Comparison of ENCODE assay signal across 22 mouse cellular contexts in genomic region chr13:43811835-43812234, GRCm38 (mm10). TPM values are rescaled to one million over a fixed set of nuclear protein-coding genes. Genes with fewer than 3 reads are reported as not detected.
DNase-seq lines count a peak whose midpoint lies in the region; TF ChIP-seq lines count a peak whose summit lies in the region.
"Had no signal": no experiment of that assay in that cellular context is flagged by ENCODE, and none has a peak within 500 bp of the region (broad histone marks: within the 10 kb centered on the region; RNA-seq: fewer than 3 reads in every experiment).

No protein-coding gene starts in this region.

- 65% methylated on average over 3 of the region's 3 CpGs for WGBS in cerebellum, adult 2 months

- no peak overlapping the region for H3K4me3 ChIP-seq in cerebellum, adult 2 months (replicated peaks; ENCODE audit: insufficient read depth, low read depth, low read length)

- H3K4me1 ChIP-seq in cerebellum, adult 2 months (ENCODE audit: control insufficient read depth, insufficient read depth, low read length) = peaks cover 9% of the 10 kb centered on the region; the same call in 1 of the 2 replicates

- no peaks in the 10 kb centered on the region for H3K27me3 ChIP-seq in cerebellum, adult 2 months (ENCODE audit: control insufficient read depth, insufficient read depth, low read length)
- H3K27me3 ChIP-seq: CH12.LX, Patski had no signal

- peak; percentile 72 to 77 for DNase-seq in cerebellum, postnatal 10 days
- no peak for DNase-seq in cerebellum, adult 11-12 months
- peak; percentile 57 to 66 for DNase-seq in cerebellum, postnatal 14 days
- DNase-seq in cerebellum, adult 2 months = no peak
- DNase-seq in heart, adult 11 months = peak; percentile 85
- no peak for DNase-seq in heart, adult 9 months (ENCODE audit: low spot score in 2 of 2)
- DNase-seq in left cerebral cortex, postnatal 4 days = peak; percentile 31
- DNase-seq in left cerebral cortex, postnatal 25 days (ENCODE audit: low spot score in 2 of 2) = no peak
- DNase-seq: adrenal gland, adult 2 months; adrenal gland, adult 8-10 months; adrenal gland, postnatal 10 days; adrenal gland, postnatal 14 days; adrenal gland, postnatal 25 days; adrenal gland, postnatal 36 days; B cell, adult 2 months; cerebellum, adult 11 months; cerebellum, adult 18-20 months had no signal

- no peak for TF ChIP-seq POLR2A in cerebellum, adult 2 months (IDR thresholded peaks at IDR 0.05; ENCODE audit: borderline replicate concordance, insufficient read depth, low read length)

- TF ChIP-seq CTCF in cerebellum, adult 2 months (IDR thresholded peaks at IDR 0.05; ENCODE audit: borderline replicate concordance, insufficient read depth, low read depth, low read length) = no peak

- H3K27ac ChIP-seq in cerebellum, adult 2 months (ENCODE audit: insufficient read depth, low read length) = no peak overlapping the region

- intact Hi-C loops in left cerebral cortex, postnatal 4 days (cut with DNase I) = no loop called here
- intact Hi-C loops in left cerebral cortex, postnatal 25 days (cut with DNase I) = no loop called here

RNA-seq across cellular contexts. Expression of gene Cd83, which starts 27.3 kb away (rescaled TPM):
- polyA plus RNA-seq in cerebellum, adult 2 months (2012; rRNA removed) = 33.3 and 35.7 TPM in 2 replicates
- 1 to 10 TPM; 6.7 to 7.6 TPM for total RNA-seq in left cerebral cortex, postnatal 4 days (2021)
- 1 to 10 TPM; 8.2 to 8.7 TPM for total RNA-seq in left cerebral cortex, postnatal 25 days (2021)
- total RNA-seq: MEL had no signal
- polyA plus RNA-seq: C2C12, G1E, Patski had no signal

Comparison
In these comparisons a context has a peak if more than half of its experiments do, and no peak if none do; other contexts are left out.
1. DNase-seq: peak in cerebellum, postnatal 10 days (2 of 2), cerebellum, postnatal 14 days (2 of 2), heart, adult 11 months (single experiment) and left cerebral cortex, postnatal 4 days (single experiment); none in cerebellum, adult 11-12 months (single experiment), cerebellum, adult 2 months (0 of 2), heart, adult 9 months (0 of 2) and left cerebral cortex, postnatal 25 days (0 of 2).